Mouse (Mus musculus): ENCODE measurements around the gene Plpp1. TPM values are rescaled to one million over a fixed set of nuclear protein-coding genes. Genes with fewer than 3 reads are reported as not detected.

Plpp1 gene
- total RNA-seq, 2 experiments from 2014 or later, result 0.26 to 1.1 TPM

DNA sequence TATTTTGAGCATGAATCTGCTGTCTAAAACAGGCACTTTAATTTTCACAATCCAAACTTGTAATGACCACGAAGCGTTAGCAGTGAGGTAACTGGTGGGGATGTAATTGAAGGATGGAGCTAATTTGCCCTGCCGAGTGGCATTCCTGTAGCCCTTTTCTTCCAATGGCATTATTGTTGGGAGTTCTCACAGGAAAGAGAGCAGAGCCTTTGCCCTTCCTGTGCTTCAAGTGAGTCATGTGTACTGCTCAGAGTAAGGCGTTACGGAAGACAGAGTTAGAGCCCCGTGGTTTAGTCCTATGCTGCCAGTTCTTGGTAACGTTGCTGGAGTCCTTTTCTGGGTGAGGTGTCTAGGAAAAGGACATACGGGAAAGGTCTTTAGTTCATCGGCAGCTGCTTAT lies 10.2 kb downstream of the Plpp1 start:
- ATAC-seq (ENCODE audit: poor library complexity, severe bottlenecking), result no peak

DNA sequence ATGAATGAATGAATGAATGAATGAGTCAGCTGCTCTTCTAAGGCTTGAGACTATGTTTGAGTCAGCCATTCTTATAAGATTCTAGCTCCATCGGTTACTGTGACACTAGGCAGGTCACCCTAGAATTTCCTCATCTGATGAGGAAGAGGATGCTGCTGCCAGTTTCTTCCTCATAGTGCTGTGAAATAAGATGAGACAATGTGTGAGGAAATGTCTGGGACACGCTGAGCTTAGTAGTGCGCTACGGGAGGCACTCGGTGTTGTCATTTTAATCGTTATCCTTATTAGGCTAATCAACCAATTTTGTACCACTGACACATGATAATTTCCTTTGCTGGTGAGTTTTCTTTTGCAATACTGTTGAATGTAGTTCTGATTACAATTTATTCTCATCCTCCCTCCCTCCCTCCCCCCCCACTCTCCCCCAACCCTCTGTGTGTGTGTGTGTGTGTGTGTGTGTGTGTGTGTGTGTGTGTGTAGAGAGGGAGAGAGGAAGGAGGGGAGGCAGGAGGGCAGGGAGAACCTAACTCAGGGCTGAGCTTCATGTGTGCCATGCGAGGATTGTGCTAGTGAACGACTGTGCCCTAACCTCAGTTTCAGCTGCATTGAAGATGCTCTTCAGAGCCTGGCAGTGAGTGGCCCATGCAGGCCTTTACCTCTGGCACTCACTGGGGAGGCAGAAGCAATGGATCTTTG lies 11.3 kb downstream of the Plpp1 start:
- ATAC-seq (ENCODE audit: poor library complexity, severe bottlenecking), result no peak

DNA sequence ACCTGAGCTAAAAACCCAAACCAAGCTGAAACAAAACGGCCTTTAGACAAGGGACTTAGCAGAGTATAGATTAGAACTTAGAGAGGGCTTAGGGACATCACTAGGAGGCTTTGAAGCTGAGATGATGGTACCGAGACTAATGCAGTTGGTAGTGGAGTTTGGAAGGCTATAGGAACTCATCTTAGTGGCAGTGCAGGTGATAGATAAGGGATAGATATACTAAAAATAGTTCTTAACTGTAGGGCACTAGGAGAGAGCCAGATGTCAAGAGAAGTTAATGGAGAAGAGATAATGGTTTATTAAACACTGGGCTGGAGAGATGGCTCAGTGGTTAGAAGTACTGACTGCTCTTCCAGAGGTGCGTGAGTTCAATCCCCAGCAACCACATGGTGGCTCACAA lies 15.4 kb downstream of the Plpp1 start:
- ATAC-seq (ENCODE audit: poor library complexity, severe bottlenecking), result no peak

DNA sequence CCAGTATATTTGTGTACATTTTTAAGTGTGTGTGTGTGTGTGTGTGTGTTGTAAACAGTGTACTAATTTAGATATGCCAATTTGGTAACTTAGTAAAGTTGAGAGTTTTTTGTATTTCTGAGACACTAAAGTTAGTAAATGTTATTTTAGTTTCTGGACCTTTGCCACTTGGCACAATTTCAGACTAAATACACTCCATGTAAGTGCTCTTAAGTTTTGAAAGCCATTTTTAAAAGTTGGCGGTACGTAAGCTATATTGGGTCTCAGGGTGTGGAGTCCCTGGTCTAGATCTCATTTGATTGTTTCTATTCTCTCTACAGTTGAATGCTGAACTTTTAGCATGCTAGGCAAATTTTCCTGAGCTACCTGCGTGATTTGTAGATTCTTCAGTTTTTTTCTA lies 17.5 kb downstream of the Plpp1 start:
- ATAC-seq (ENCODE audit: poor library complexity, severe bottlenecking), result no peak

DNA sequence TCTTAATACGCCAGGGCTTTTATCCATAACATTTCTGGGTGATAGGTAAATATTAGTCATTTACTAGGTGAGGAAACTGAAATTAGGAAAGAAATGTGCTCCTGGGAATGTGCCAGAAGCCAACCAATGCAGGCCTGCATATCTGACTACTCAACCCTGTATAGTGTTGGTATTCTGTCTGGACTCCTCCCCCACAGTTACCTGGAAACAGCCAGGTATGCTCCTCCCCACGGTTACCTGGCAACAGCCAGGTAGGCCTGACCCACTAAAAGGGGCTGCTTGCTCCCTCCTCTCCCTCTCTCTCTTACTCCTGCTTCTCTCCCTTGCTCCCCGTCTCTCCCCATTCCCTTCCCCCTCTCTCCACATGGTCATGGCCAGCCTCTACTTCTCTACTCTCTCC lies 21.8 kb downstream of the Plpp1 start:
- no peak for ATAC-seq (ENCODE audit: poor library complexity, severe bottlenecking)

DNA sequence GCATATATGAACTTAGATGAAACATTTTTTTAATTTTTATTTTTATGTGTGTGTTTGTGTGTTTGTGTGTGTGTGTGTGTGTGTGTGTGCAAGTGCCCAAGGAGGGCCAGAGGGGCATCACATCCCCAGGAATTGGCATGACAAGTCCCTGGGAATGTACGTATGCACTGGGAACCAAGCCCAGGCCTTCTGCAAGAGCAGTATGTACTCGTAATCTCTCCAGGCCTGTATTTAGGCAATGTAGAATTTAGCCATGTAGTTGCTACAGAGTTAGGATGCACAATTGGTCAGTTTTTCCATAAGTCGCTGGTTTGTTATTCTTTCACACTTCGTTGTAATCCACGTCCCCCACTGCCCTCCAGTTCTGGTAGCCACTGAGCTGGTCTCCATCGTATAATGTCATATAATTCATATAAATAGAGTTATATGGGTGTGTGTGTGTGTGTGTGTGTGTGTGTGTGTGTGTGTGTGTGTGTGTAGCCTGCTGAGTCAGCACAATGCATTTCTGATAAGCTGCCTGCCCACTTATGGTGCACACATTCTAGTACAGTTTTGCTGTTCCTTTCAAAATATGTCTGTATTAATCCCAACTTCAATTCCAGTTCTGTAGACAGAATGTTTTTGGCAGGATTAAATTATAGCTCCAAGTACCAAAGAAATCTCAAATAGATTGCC lies 22.8 kb downstream of the Plpp1 start:
- ATAC-seq (ENCODE audit: poor library complexity, severe bottlenecking), result no peak

DNA sequence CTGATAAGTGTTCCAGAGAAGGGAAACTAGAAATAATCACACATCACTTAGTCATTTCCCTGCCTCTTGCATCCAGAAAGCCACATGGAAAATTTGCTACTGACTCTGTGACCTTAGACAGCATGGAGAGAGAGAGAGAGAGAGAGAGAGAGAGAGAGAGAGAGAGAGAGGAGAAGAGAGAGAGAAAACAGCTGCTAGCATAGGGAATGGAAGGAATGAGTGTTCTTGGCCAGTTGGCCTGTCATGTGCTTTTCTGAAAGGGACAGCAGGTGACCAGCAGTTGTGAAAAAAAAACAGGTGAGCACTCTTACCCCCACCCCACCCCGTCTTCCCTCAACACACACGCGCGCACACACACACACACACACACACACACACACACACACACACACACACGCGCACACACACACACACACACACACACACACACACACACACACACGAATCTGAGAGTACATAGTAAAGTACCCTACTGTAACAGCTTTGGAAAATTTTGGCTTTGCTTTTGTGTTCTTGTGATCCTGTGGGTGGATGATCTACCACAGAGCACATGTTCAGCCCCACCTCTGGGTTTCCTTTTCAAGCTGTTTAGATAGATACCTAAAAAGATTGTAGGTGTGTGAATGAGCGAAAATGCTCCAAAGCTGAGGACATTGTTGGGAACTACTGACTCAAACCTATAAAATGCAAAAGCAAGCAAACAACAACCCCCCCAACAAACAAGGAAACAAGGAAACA lies 23.5 kb downstream of the Plpp1 start:
- no peak for ATAC-seq (ENCODE audit: poor library complexity, severe bottlenecking)

DNA sequence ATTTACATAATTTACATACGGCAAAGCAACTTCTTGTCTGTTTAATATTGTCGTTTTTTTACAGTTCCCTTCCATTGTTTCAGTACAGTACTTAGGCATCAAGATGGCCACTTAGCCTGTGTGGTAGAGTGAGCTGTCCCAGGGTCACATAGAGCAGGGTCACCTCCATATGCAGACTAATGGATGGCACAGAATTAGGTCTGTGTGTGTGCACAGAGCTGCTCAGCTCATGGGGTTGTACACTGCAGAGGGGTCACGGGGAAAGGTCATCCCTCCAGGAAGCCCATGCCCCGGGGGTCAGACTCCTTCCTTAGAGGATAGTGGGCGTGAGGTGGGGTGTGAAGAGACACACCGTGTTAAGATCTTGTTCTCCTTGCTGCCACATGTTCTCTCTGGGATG lies 24.9 kb downstream of the Plpp1 start:
- ATAC-seq (ENCODE audit: poor library complexity, severe bottlenecking), result no peak

DNA sequence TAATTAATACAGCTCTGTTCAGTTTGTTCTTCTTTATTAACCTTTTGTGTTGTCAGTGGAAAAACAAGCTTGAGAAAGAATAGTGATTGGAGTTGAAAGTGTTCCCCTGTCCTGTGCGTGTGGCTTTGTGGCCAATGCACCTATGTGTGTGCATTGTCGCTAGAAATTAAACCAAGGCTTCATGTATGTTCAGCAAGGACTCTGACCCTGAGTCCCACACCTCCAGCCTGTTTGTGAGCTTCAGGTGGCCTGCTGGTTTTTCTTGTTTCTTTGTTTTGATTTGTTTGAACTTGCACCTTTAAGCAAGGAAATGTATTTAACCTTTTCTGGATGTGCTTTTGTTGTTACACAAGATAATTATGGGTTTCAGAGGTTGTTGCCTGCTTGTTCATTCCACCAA lies 29.0 kb downstream of the Plpp1 start:
- ATAC-seq (ENCODE audit: poor library complexity, severe bottlenecking), result no peak

DNA sequence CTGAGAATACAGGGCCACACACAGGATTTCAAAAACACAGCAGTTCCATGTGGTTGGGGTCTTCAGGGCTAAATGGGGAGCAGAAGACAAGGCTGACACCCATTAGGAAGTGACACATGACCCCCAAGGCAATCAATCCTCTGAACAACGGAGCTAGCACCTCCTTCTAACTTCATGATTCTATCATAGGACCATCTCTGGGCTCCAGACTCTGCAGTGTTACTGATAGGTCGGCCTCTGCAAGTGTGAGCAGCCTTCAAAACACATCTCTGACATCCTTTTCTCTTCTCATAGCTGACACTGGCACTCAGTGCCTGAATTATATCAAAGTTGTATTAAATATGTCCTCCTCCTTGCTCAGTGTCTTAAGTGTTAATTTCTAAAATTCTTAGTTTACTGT lies 32.0 kb downstream of the Plpp1 start:
- no peak for ATAC-seq (ENCODE audit: poor library complexity, severe bottlenecking)

DNA sequence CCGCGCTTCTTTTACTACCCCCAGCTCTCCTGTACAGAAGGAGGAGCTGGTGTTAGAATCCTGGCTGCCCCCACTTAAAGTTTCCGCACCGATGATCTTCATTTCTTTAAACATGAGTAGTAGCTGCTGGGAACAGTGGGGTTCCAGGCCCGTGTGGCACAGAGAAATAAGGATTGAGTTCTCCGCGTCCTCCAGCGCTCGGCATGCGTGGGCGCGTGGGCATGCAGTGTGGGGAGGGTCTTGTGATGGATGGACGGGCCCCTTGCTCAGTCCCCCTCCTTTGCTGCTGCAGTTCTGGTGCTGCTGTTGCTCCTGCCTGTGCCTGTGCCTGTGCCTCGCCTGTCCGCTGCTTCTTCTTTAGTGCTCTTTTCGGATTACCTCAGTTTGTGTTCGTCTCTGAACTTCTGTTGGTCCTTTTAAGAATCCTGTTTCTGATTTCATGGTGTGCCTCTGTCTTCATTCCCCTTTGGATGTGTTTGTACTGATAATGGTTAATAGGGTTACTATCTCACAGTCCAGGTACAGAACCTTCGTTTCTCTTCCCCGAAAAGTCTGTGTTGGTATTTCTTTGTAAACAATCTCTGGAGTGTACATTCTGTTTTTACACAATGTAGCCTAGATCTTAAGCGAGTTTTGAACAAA lies 32.8 kb downstream of the Plpp1 start:
- ATAC-seq (ENCODE audit: poor library complexity, severe bottlenecking), result no peak

DNA sequence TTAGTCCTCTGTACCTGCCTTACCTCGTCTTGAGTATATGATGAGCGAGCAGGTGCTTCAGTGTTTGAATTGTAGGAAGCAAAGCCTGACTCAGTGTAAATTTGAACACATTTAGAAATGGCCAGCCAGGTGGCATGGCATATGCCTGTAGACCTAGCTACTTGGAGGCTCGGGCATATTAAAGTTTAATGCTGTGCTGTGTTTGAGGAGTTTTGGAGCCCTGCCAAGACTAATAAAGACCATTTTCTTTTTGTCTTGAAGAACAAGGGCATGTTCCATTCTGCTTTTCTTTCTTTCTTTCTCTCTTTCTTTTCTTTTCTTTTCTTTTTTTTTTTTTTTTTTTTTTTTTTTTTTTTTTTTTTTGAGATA lies 33.3 kb downstream of the Plpp1 start:
- ATAC-seq (ENCODE audit: poor library complexity, severe bottlenecking), result no peak

DNA sequence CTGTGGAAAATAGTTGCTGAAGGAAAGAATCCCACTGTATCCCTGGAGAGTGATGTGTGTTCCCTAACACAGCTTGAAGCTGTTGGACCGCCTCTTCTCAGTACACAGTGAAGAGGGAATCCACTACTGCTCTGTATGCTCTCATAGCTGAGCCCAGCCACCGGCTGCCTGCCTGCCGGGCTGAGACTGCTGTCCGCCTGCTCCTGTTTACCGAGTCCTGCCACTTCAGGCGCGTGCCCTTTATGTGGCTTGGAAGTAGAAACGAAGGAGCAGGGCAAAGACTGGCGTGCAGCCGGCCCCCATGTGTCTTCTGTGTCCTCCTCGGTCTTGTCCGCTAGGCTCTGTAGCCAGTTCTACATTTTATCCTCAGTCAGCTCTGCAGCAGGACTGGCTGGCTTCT lies 34.5 kb downstream of the Plpp1 start:
- no peak for ATAC-seq (ENCODE audit: poor library complexity, severe bottlenecking)

DNA sequence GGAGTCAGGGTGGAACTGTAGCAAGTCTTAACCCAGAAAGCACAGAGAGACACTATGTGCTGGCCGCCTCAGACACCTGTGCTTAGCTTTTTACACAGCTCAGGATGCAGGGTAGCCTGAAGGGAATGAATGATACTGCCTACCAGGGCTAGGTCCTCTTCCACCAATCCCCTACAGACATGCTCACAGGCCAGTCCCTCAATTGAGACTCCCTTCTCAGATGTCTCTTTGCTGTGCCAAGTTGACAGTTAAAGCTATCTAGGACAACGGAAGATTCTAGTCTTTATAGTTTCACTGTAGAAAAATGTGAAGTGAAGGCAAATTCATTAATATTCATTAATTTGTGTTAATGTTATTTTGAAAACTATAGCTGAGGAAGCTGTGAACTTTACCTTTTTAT lies 36.4 kb downstream of the Plpp1 start:
- ATAC-seq (ENCODE audit: poor library complexity, severe bottlenecking), result no peak

DNA sequence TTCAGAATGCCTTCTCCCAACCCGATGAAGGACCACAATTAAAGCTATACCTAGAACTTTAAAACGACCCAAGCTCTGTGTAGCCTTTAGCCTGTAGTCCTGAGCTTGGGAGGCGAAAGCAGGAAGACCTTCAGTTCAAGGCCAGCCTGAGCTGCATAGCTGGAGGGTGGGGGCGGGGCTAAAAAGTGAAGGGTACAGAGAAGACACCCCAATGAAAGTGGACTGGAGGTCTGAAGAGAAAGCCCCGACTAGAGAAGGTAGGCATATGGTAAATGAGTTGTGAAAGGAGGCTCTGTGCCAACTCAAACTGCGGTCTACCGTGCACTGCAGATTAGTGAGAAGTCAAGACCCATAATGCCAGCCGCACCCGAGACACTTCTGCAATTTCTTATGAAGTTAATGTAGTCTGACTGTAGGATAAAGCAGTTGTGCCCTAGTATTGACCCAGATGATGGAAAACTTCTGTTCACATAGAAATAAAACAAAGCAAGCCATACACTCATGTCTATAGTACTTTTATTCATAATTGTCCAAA lies 37.1 kb downstream of the Plpp1 start:
- no peak for ATAC-seq (ENCODE audit: poor library complexity, severe bottlenecking)

DNA sequence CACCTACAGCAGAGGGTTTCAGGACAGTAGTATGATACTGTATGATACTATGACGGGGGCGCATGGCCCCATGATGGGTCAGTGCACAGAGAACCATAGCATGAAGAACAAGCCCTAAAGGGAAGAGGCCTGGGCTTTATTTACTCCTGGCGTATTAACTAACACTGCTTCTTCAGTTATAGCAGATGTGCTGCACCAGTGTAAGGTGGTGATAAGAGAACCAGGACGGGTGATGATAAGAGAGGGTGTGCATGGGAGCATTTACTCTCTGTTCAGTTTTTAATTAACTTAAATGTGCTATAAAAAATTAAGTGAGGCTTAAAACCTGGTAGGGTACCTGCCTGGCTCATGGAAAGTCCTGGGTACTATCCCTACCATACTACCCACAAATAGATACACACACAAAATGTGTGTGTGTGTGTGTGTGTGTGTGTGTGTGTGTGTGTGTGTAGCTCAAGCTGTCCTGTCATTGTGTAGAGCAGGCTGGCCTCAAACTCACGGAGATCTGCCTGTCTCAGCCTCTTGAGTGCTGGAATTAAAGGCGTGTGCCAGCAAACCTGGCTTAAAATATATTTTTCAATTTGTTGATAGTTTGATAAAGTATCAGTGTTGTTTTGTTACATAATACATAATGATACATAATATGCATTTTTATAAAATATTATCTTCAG lies 38.1 kb downstream of the Plpp1 start:
- no peak for ATAC-seq (ENCODE audit: poor library complexity, severe bottlenecking)

DNA sequence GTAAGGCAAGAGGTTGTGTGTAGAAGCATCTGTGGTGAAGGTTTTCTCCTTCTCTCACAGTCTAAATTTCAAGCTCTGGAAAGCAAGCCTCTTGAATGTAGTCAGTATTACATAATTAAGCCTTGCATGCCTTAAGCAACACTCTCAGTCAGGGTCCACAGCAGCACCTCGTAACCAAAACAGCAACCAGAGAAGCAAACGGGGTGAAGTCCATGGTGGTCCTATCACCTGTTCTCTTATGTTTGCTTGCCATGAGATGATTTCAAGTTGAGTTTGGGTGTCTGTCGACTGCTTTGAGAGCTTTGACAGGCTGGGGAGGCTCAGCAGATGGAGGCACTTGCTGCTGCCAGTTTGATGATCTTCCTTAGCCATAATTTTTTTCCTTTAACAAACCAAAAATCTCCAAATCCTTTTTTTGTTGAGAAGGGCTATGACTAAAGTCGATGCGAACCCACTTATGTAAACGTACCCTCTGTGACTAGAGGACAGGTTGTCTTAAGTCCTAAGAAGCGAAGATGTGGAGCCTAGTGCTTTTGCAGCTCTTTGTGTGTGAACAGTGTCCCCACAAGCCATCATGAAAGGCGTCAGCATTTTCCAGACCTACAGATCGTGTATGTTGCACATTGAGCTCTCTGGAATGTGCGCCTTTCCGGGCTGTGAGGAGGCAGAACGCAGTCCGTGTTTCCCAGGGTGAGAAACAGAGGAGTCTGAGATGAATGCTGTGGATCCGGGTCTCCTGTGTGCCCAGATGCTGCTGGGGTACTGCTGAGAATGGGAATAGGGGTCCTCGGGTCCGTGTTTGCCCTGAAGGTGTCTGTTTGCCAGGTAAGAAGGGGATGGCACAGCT lies 39.9 kb downstream of the Plpp1 start:
- no peak for ATAC-seq (ENCODE audit: poor library complexity, severe bottlenecking)

DNA sequence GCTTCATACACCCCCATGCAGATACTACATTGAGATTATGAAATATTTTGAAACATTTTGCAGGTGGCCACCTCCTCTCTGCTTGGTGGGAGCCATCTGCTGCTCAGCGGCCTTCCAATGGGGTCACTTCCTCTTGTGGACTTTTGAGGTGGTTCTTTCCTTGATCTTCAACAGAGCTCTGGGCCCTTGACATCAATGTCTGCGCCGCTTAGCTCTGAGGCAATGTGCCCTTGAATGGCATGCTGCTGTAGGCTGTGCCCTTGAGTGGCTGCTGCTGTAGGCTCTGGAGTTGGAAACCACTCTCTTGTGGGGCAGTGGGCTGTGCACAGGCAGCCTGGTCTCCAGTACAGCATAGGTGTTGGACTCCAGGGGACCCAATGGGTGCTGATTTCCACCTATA lies 45.3 kb downstream of the Plpp1 start:
- ATAC-seq (ENCODE audit: poor library complexity, severe bottlenecking), result no peak

DNA sequence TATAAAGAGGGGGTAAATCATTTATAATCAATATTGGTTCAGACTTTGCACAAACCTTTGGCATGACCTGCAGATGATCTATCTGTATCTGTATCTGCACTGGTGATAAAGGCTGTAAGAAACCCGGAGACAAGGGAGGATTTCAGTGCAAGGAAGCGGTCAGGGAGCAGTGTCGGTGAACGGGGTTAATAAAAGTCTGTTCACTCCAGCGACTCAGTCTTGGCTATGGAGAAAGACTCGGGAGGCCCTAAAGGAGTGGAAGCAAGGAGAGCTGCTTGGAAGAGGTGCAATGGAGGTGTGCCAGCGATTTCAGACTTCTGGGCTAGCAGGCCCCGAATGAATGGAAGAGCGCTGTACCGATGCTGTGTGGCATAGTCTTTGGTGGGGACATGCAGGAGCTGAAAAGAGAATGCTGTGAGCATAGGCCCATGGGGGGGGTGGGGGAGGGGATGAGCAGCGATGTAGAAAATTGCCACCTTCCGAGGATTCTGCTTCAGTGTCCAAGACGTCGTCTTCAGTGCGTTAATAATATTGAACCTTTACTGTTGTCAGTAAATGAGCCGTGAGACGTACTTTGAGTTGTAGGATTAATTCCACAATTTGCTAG lies 53.2 kb downstream of the Plpp1 start:
- no peak for ATAC-seq (ENCODE audit: poor library complexity, severe bottlenecking)

DNA sequence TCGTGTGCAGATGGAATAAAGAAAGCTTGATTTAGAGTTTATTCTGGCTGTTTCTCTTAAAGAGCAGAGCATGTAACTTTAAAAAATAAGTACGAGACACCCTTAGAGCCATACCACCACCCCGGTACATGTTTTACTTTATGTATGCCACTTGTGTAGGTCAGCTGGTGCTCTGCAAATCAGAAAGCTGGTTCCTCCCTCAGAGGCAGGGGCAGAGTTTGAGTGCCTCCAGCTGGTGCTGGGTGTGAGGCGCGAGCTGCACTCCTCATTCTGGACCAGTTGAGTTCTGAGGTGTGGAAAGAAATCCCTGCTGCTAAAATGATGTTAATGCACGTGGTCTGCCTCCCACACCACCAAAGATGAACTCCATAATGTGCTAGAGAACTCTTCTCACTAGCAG lies 53.8 kb downstream of the Plpp1 start:
- no peak for ATAC-seq (ENCODE audit: poor library complexity, severe bottlenecking)
